Mouse (Mus musculus) CD4-positive naive resting alpha-beta T cell, adult 76 days (primary cell): ENCODE measurements around the gene Fkbp7. TPM values are rescaled to one million over a fixed set of nuclear protein-coding genes. Genes with fewer than 3 reads are reported as not detected.

Experiments
- total RNA-seq: library from RNA; stranded (reverse); gene quantifications from one replicate; pipeline ENCODE4 v1.2.4, GENCODE M21; 2023

Gene Fkbp7
- total RNA-seq: 2.9 TPM

GRCm38 (mm10) chr2:76672966-76673392 lies at the start of gene Fkbp7:
Fkbp7 (minus strand) TSS chr2:76673116.

GRCm38 (mm10) chr2:76674725-76675427 lies 2.0 kb upstream of the Fkbp7 start, which contains the start of gene Plekha3:
Plekha3 (plus strand) TSS chr2:76675281.

GRCm38 (mm10) chr2:76647883-76648570 lies 24.9 kb downstream of the Fkbp7 start, which contains the start of the genes Prkra and Pjvk:
Prkra (minus strand) TSS chr2:76648015.
Pjvk (plus strand) TSS chr2:76648476.

Other genes with a start within 250 kb of the Fkbp7 start
- 2.6 TPM for gene Prkra, start 25.1 kb downstream of the Fkbp7 start, total RNA-seq
- not detected for gene Pjvk, start 24.6 kb downstream of the Fkbp7 start, total RNA-seq
- 32.3 TPM for gene Plekha3, start 2.2 kb upstream of the Fkbp7 start, total RNA-seq